Mouse (Mus musculus) CH12F3 (cell line): Measurements from ENCODE around the gene Gm21764.
"Not testable (repeated sequence)": the region's sequence is repeated elsewhere in the genome, so short reads cannot be mapped to it uniquely, and the experiment has no call there.

Experiments
- in situ Hi-C: fragments of 300-500 bp; cut with MboI; formaldehyde crosslinking; loops from 2 replicates; pipeline ENCODE4 v1.14.3; 2020; ENCODE audit warnings: low sequenced_read_pairs

Gm21764 gene

GRCm38 (mm10) chrY:18061712-18062111 is at the start of gene Gm21764:
Gm21764 (minus strand) TSS chrY:18061812.
- in situ Hi-C loops, result not testable (repeated sequence)

GRCm38 (mm10) chrY:18088816-18089215 is 27.2 kb upstream of the Gm21764 start, which contains the start of gene Ssty1:
Ssty1 (plus strand) TSS chrY:18089116.
- in situ Hi-C loops, result not testable (repeated sequence)
